Mouse (Mus musculus): ENCODE data around the gene Vill. TPM values are rescaled to one million over a fixed set of nuclear protein-coding genes. Genes with fewer than 3 reads are reported as not detected.

The Vill gene
- polyA plus RNA-seq, 1 experiment from 2014 or later, result 31.6 TPM

DNA sequence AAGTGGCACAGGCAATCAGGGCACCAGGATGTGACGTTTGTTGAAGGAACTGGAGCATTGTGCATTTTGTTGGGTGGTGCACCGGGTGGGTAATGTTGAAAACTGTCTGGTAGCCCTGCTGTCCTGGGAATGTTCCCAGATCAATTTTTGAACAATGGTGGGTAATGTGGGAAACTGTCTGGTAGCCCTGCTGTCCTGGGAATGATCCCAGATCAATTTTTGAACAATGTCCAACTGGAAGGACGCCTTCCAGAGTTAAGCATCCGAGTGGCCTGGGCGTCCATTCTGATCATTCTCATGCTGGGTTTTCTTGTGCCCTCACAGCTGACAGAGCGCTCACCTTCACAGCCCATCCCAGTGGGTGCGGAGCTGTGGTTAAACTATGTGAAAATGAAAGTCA lies 25.2 kb upstream of the Vill start:
- no peak overlapping the region for H3K27ac ChIP-seq
- peaks cover 45% of the 10 kb centered on the region for H3K36me3 ChIP-seq
- no peak overlapping the region for H3K9ac ChIP-seq
- peaks cover 37% of the 10 kb centered on the region for H3K4me1 ChIP-seq
- ATAC-seq (ENCODE audit: low FRiP score, low read depth), result no peak
- no peak overlapping the region for H3K4me3 ChIP-seq
- H3K4me2 ChIP-seq (replicated peaks), result no peak overlapping the region
- no peaks in the 10 kb centered on the region for H3K9me3 ChIP-seq
- H3K27me3 ChIP-seq, result no peaks in the 10 kb centered on the region
- WGBS, result 92% methylated on average over 7 of the region's 7 CpGs

DNA sequence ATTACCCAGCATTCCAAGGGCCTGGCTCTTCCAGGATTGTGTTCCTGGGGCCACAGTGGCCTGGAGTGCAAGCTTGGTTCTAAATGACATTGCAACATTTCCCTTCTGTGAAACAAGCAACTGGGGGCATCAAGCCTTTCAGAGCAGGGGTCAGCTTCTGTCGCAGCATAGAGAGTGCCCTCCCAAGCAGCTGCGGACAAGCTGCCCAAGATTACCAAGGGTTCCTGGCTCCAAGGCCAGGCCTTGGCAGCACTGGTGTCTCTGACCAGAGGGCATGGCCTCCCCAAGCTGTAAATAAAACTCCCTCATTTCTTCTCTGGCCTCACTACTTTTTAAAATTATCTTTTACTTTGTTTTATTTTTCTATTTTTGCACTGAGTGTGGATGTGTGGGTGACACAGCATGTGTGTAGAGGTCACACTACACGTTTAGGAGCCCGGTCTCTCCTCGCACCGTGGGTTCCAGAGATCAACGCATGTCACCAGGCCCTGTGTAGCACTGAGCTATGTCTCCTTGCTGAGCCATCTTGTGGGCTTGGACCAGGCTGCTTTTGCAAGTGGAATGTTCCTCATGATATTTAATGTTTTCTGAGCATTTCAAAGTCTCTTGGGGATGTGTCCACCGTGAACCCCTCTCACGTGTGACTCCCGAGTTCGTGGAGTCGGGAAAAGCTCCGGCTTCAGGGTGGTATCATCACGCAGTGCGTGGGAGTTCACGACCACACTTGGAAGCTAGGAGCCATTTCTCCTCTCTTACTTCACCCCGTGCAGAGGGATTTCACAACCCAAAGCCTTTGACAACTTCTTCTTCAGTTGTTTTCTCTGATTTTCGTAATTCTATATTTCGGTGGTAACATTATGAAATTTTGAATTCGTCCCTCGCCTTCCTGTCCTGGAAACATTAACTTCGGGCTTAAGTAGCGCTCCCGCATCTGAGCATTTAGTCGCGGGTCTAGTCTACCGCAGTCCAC lies 24.1 kb upstream of the Vill start:
- Histone ChIP-seq H3K27ac (no peak overlapping the region), H3K36me3 (peaks cover 39% of the 10 kb centered on the region), H3K4me2 (replicated peaks) (no peak overlapping the region), H3K4me1 (peaks cover 49% of the 10 kb centered on the region), H3K27me3 (no peaks in the 10 kb centered on the region), H3K9ac (no peak overlapping the region), H3K9me3 (no peaks in the 10 kb centered on the region), H3K4me3 (no peak overlapping the region)
- WGBS, result 95% methylated on average over 27 of the region's 27 CpGs
- no peak for ATAC-seq (ENCODE audit: low FRiP score, low read depth)

DNA sequence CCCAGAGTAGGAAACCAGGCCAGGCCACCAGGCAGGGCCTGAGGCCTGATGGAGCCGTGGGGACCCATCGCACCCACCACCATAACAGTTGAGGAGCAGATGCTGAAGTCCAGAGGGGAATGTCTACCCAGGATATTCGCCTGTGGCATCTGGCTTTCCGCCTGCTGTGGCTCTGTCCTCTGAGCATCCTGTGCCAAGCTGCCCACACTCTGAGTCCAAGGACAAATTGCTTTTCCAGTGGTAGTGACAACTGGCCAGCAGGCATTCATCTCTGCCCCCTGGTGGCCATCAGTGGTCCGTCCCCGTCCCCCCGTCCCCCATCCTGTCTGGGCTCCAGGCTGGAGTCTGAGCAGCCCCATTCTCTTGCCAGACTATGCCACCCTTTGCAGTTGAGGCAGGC lies 23.0 kb upstream of the Vill start:
- ATAC-seq (ENCODE audit: low FRiP score, low read depth), result no peak
- Histone ChIP-seq H3K9me3 (no peaks in the 10 kb centered on the region), H3K4me3 (no peak overlapping the region), H3K27ac (no peak overlapping the region), H3K4me1 (peaks cover 51% of the 10 kb centered on the region), H3K9ac (no peak overlapping the region), H3K36me3 (peaks cover 48% of the 10 kb centered on the region), H3K27me3 (no peaks in the 10 kb centered on the region), H3K4me2 (replicated peaks) (no peak overlapping the region)
- WGBS, result 59% methylated on average over 7 of the region's 7 CpGs

DNA sequence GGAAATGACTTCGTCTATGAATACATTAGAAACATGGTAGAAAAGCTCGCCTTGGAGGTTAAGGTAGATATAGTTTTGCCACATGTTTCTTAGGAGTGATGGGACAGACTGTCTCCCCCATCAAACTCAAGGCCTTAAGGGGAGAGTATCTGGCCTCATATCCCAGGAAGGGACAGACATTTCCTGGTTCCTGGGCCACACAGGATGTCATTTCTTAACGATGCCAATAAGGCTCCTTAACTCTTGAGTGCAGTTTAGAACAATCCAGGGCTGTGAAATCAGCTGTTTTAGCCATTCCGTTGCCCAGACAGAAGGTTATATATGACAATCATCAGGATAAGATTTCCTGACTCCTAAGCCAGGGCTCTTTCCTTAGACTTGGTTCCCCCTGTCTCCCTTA lies 21.5 kb upstream of the Vill start:
- Histone ChIP-seq H3K27ac (peak overlapping the region; percentile 90; the same call in 1 of the 2 replicates), H3K9ac (no peak overlapping the region), H3K9me3 (no peaks in the 10 kb centered on the region), H3K4me3 (no peak overlapping the region), H3K36me3 (peaks cover 58% of the 10 kb centered on the region), H3K27me3 (no peaks in the 10 kb centered on the region), H3K4me2 (replicated peaks) (no peak overlapping the region), H3K4me1 (peaks cover 50% of the 10 kb centered on the region)
- no peak for ATAC-seq (ENCODE audit: low FRiP score, low read depth)
- WGBS, result 77% methylated on average over 4 of the region's 4 CpGs

DNA sequence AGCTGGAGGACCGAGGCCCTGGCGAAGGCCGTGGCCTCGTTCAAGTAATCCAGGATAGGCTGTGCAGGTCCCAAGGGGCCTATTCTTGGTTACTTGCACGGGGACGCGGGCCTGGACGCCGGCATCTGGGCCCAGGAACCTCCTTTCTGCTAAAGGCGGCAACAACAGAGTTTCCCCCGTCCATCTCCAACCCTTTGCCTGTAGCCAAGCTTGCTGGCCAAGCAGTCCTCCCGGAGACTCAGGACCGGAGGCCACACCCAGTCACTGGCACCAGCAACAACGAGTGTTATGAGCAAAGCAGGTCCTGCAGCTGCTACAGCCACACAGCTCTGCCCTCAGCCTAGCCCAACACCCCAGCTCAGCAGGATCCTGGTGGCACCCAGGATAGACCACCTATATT lies 20.8 kb upstream of the Vill start:
- H3K4me2 ChIP-seq (replicated peaks), result peak overlapping the region; percentile 28
- H3K36me3 ChIP-seq, result peaks cover 62% of the 10 kb centered on the region
- no peaks in the 10 kb centered on the region for H3K27me3 ChIP-seq
- H3K9ac ChIP-seq, result peak overlapping the region; percentile 50
- no peaks in the 10 kb centered on the region for H3K9me3 ChIP-seq
- 55% methylated on average over 14 of the region's 14 CpGs for WGBS
- ATAC-seq (ENCODE audit: low FRiP score, low read depth), result 0 out of 2 replicates have a peak, but pooled peaks have one; percentile 14
- H3K4me1 ChIP-seq, result peaks cover 58% of the 10 kb centered on the region
- H3K27ac ChIP-seq, result peak overlapping the region; percentile 90
- H3K4me3 ChIP-seq, result no peak overlapping the region

DNA sequence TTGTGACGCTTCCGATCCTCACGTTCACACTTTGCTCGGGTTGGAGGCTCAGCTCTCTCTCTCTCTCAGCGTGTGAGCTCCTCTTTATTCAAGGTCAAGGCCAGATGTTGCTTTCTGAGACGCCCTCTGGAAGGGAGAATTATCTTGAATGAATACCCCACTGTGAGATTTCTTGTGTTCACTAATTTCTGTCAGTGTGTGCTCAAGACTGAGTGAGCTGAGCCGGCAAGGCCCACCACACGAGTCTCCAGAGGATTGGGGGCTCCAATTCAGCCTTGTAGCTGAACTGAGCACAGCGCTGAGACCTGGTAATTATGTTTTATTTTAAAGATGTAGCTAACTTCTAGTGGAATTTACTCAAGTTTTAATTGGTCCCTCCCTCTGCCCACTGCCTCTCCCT lies 20.0 kb upstream of the Vill start:
- ATAC-seq (ENCODE audit: low FRiP score, low read depth), result peak; percentile 22
- no peaks in the 10 kb centered on the region for H3K27me3 ChIP-seq
- H3K9me3 ChIP-seq, result no peaks in the 10 kb centered on the region
- H3K4me3 ChIP-seq, result no peak overlapping the region
- WGBS, result 25% methylated on average over 9 of the region's 9 CpGs
- peaks cover 65% of the 10 kb centered on the region for H3K4me1 ChIP-seq
- peak overlapping the region; percentile 50 for H3K9ac ChIP-seq
- peaks cover 55% of the 10 kb centered on the region for H3K36me3 ChIP-seq
- H3K27ac ChIP-seq, result peak overlapping the region; percentile 90
- H3K4me2 ChIP-seq (replicated peaks), result peak overlapping the region; percentile 28

DNA sequence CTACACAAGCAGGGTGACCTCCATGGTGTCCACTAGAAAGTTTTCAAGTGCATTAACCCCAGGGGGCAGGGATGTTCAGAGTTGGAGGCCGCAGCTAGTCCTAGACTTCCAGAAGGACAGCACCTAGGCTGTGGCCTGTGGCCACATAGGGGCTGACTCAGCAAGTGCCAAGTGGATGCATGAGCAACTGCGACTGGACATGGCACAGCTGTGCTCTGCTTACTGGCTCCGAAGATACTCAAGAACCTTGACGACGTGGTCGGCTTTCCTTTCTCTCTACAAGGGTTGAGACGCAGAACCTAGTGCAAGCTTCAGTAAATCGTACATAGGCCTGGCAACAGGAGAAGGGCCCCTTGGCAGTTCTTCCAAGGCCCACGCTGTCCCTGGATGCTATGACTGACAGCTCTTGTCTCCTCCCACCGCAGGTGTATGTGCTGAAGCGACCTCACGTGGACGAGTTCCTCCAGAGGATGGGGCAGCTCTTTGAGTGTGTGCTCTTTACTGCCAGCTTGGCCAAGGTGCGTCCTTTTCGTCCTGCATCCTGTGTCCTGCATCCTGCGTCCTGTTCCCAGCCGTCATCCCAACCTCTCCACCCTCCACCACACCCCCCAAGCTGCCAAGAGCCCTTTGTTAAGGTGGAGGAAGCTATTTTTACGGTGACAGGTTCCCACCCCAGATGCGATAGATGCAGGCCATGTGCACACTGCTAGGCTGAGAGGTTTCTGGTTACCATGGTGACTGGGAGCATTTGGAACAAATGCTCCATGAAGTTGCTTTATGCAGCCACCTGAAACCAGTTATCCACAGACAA lies 19.3 kb upstream of the Vill start:
- H3K9me3 ChIP-seq, result no peaks in the 10 kb centered on the region
- 0 out of 2 replicates have a peak, but pooled peaks have one; percentile 9 for ATAC-seq (ENCODE audit: low FRiP score, low read depth)
- peak overlapping the region; percentile 90 for H3K27ac ChIP-seq
- peaks cover 69% of the 10 kb centered on the region for H3K4me1 ChIP-seq
- 68% methylated on average over 19 of the region's 19 CpGs for WGBS
- no peaks in the 10 kb centered on the region for H3K27me3 ChIP-seq
- peaks cover 55% of the 10 kb centered on the region for H3K36me3 ChIP-seq
- H3K4me3 ChIP-seq, result no peak overlapping the region
- peak overlapping the region; percentile 28; the same call in 1 of the 2 replicates for H3K4me2 ChIP-seq (replicated peaks)
- H3K9ac ChIP-seq, result no peak overlapping the region

DNA sequence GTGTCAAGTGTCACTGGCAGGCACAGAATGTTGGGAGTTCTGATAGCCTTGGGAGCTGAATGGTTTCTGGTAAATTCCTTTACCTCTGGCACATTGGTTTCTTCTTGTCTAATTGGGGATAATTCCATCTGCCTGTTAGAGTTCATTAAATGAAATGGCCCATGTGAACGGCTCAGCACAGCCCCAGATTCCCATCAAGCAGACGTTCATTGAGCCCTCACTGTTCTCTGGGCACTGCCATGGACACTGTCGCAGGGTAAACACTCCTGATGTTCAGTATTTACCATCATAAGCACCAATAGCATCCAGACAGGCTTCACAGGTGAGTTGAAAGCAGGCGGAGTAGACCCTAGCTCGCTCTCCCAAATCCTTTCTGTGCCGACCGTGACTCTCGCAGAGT lies 18.5 kb upstream of the Vill start:
- H3K27ac ChIP-seq, result peak overlapping the region; percentile 48; the same call in 1 of the 2 replicates
- 70% methylated on average over 8 of the region's 8 CpGs for WGBS
- no peak overlapping the region for H3K9ac ChIP-seq
- no peaks in the 10 kb centered on the region for H3K9me3 ChIP-seq
- H3K36me3 ChIP-seq, result peaks cover 57% of the 10 kb centered on the region
- no peak overlapping the region for H3K4me3 ChIP-seq
- H3K4me1 ChIP-seq, result peaks cover 69% of the 10 kb centered on the region
- no peaks in the 10 kb centered on the region for H3K27me3 ChIP-seq
- no peak for ATAC-seq (ENCODE audit: low FRiP score, low read depth)
- no peak overlapping the region for H3K4me2 ChIP-seq (replicated peaks)

DNA sequence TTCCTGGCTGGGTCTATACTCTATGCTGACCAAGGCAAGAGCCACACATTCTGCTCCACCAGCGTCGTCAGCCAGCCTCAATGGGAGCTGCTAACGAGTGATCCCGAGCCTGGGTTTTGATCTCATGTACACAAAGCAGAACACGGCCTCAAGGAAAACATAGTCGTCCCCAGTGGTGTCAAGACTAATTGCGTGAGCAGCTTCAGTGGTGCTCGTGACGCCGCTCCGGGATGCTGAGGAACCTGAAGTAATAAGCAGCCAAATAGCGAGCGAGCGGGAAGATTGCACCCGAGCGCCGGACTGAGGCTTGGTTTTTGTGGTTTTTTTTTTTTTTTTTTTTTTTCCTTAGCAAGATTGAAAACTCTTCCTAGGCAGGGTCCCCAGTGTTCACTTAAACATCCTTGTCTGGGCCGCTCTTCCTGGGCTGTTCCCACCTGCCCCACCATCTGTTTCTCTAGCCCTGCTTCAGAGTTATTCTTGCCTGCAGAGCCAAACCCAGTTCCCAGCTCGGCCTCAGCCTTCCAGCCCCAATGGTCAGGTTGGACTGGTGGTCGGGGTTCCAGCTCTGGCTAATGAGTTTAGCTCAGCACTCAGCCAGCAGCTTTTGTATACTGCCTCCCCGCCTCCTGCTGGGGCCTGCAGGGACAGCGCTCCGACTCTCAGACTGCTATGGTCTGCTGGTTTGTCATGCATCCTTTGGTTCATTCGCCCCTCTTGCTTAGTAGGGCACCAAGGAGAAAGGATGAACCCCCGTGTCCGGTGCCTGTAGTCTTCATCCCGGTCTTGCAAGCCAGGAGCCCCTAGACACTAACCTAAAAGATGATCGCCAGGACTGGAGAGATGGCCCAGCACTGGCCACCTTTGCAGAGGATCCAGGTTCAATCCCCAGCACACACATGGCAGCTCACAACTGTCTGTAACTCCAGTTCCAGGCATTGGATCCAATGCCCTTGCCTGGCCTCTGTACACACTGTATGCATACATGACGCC lies 17.6 kb upstream of the Vill start:
- Histone ChIP-seq H3K4me1 (peaks cover 70% of the 10 kb centered on the region), H3K9me3 (no peaks in the 10 kb centered on the region), H3K36me3 (peaks cover 57% of the 10 kb centered on the region), H3K4me2 (replicated peaks) (no peak overlapping the region), H3K4me3 (no peak overlapping the region), H3K27me3 (no peaks in the 10 kb centered on the region), H3K27ac (peak overlapping the region; percentile 48; the same call in 1 of the 2 replicates), H3K9ac (no peak overlapping the region)
- 65% methylated on average over 29 of the region's 29 CpGs for WGBS
- no peak for ATAC-seq (ENCODE audit: low FRiP score, low read depth)

DNA sequence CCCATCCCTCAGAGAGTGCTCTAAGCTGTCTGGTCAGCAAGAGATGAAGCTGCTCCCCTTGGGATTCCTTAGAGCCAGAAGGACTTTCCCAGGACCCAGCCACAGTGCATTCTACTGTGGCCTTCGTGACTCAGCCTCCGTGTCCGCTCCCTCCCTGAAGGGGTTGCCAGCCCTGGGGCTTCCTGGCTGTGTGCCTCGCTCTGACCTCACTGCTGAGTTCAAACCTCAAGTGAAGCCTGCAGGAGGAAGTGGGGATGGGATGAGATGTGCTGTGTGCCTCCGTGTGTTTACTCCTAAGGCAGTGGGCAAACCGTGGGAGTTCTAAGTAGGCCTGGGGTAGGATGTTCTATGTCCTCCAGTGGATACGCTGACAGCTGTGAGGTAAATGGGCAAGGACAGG lies 16.7 kb upstream of the Vill start:
- Histone ChIP-seq H3K4me2 (replicated peaks) (no peak overlapping the region), H3K9ac (no peak overlapping the region), H3K36me3 (peaks cover 56% of the 10 kb centered on the region), H3K27ac (peak overlapping the region; percentile 15; the same call in 1 of the 2 replicates), H3K4me1 (peaks cover 75% of the 10 kb centered on the region), H3K4me3 (no peak overlapping the region), H3K27me3 (no peaks in the 10 kb centered on the region), H3K9me3 (no peaks in the 10 kb centered on the region)
- WGBS, result 79% methylated on average over 7 of the region's 7 CpGs
- no peak for ATAC-seq (ENCODE audit: low FRiP score, low read depth)

DNA sequence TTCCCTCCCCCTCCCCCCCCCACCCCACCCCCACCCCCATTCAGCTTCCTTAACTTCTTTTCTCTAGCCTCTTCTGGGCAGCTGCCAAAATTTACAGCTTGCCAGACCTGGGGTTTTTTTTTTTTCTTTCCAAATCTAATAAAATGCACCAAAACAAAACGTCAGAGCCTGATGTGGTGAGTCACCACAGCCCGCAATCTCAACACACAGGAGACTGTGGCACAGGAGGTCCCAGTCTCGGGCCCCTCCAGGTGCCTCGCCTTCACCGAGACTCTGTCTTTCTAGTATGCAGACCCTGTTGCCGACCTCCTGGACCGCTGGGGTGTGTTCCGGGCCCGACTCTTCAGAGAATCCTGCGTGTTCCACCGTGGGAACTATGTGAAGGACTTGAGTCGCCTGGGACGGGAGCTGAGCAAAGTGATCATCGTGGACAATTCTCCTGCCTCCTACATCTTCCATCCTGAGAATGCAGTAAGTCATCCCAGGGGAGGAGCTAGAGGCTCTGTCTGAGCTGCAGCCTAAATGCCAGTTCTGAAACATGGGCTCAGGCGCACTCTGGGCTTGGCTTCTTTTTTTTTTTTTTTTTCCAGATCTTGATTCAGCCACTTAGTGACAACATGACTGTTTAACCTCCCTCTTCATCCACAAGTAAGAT lies 15.4 kb upstream of the Vill start:
- Histone ChIP-seq H3K9me3 (no peaks in the 10 kb centered on the region), H3K4me3 (no peak overlapping the region), H3K9ac (no peak overlapping the region), H3K4me2 (replicated peaks) (no peak overlapping the region), H3K36me3 (peaks cover 70% of the 10 kb centered on the region), H3K4me1 (peaks cover 73% of the 10 kb centered on the region), H3K27ac (peak overlapping the region; percentile 29; the same call in 1 of the 2 replicates), H3K27me3 (no peaks in the 10 kb centered on the region)
- no peak for ATAC-seq (ENCODE audit: low FRiP score, low read depth)
- WGBS, result 55% methylated on average over 15 of the region's 15 CpGs

Data from limb, embryonic 13.5 days (tissue).